Mouse (Mus musculus) hindbrain, embryonic 10.5 days (tissue): ENCODE results near the gene Qsox2. TPM values are rescaled to one million over a fixed set of nuclear protein-coding genes. Genes with fewer than 3 reads are reported as not detected.

Source experiments
- DNase-seq: peaks from one replicate; pipeline ENCODE4 v3.0.0-alpha.2; 2017; ENCODE audit warnings: low spot score
- H3K27ac ChIP-seq: fragments of 300-500 bp; sonication (generic); 2 replicates; pipeline ENCODE4 v1.5.1; 2016; ENCODE audit warnings: mild to moderate bottlenecking, moderate library complexity
- H3K27me3 ChIP-seq: fragments of 300-500 bp; sonication (generic); 2 replicates; pipeline ENCODE4 v1.6.1; 2016; ENCODE audit warnings: mild to moderate bottlenecking; ENCODE audit not compliant: poor library complexity, insufficient read depth, severe bottlenecking
- H3K36me3 ChIP-seq: fragments of 300-500 bp; sonication (generic); 2 replicates; pipeline ENCODE4 v1.6.1; 2016; ENCODE audit warnings: mild to moderate bottlenecking, moderate library complexity
- H3K4me1 ChIP-seq: fragments of 300-500 bp; sonication (generic); replicated peaks from 2 replicates; pipeline ENCODE4 v1.6.1; 2016; ENCODE audit warnings: mild to moderate bottlenecking
- H3K4me3 ChIP-seq: fragments of 300-500 bp; sonication (generic); 2 replicates; pipeline ENCODE4 v1.5.1; 2016; ENCODE audit warnings: mild to moderate bottlenecking, moderate library complexity
- H3K9me3 ChIP-seq: fragments of 300-500 bp; sonication (generic); 2 replicates; pipeline ENCODE4 v1.6.1; 2016; ENCODE audit warnings: mild to moderate bottlenecking, moderate library complexity
- WGBS: fragments of 180-500 bp; shearing (Covaris S2); methylation state at CpG from one replicate; pipeline ENCODE4 v1.1.7; 2016; 5-methylcytosine and 5-hydroxymethylcytosine counted together
- polyA plus RNA-seq: library from polyadenylated mRNA; unstranded; fragments of >200 nt; fragmentation: Nextera tagmentation; extraction: Ambion mirVana; gene quantifications from 2 replicates; pipeline ENCODE4 v1.2.1, GENCODE M21; 2016

Gene Qsox2
- polyA plus RNA-seq, 1 experiment from 2014 or later: 19.1 TPM

GRCm38 (mm10) chr2:26209566-26209965 is 27.8 kb downstream of the Qsox2 start:
- Histone ChIP-seq H3K4me3 (no peak overlapping the region), H3K27ac (no peak overlapping the region), H3K27me3 (peaks cover 43% of the 10 kb centered on the region), H3K9me3 (peaks cover 6% of the 10 kb centered on the region), H3K4me1 (peaks cover 30% of the 10 kb centered on the region), H3K36me3 (peaks cover 53% of the 10 kb centered on the region)
- 83% methylated on average over 3 of the region's 3 CpGs for WGBS
- DNase-seq: no peak

- peak within 1 kb of the TSS; percentile 39 for H3K4me3 ChIP-seq
- WGBS: 5% methylated on average over 19 of the region's 19 CpGs
- H3K27me3 ChIP-seq: peaks cover 56% of the 10 kb centered on the region
- H3K27ac ChIP-seq: peak within 1 kb of the TSS; percentile 35; the same call in 1 of the 2 replicates
- peaks cover 6% of the 10 kb centered on the region for H3K9me3 ChIP-seq
- DNase-seq: peak; percentile 88
- H3K4me1 ChIP-seq: peaks cover 30% of the 10 kb centered on the region
- H3K36me3 ChIP-seq: peaks cover 40% of the 10 kb centered on the region
Measured at GRCm38 (mm10) chr2:26208126-26208789, 29.1 kb downstream of the Qsox2 start, which contains the start of gene Lhx3. Gene Lhx3 (minus strand): TSS chr2:26208289.

- Histone ChIP-seq H3K4me1 (peaks cover 36% of the 10 kb centered on the region), H3K27me3 (peaks cover 63% of the 10 kb centered on the region), H3K27ac (no peak overlapping the region), H3K36me3 (peaks cover 33% of the 10 kb centered on the region), H3K9me3 (peaks cover 6% of the 10 kb centered on the region), H3K4me3 (peak overlapping the region; percentile 39; the same call in 1 of the 2 replicates)
- 8% methylated on average over 9 of the region's 9 CpGs for WGBS
- DNase-seq: peak; percentile 40
Measured at GRCm38 (mm10) chr2:26207559-26207958, 29.8 kb downstream of the Qsox2 start.

DNA sequence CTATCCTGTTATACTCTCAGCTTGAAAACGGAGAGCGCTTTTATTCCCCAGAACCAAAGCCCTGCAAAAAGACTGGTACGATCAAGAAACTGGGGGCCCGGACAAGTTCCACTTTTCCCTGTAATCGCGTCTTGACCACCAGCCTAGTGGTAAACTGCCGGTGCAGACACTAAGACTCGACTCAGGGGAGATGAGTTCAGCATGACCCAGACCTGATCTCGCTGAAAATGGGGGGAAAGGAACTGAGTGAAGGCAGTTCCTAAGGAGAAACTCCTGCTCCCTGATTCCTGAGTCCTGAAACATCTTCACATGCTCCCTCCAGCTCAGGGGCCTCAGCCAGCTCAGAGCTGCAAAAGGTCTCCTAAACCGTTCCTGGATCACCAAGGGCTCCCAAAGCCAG is 31.6 kb downstream of the Qsox2 start:
- H3K27me3 ChIP-seq: peaks cover 81% of the 10 kb centered on the region
- H3K4me1 ChIP-seq: peaks cover 44% of the 10 kb centered on the region
- no peaks in the 10 kb centered on the region for H3K9me3 ChIP-seq
- DNase-seq: no peak
- H3K27ac ChIP-seq: no peak overlapping the region
- H3K36me3 ChIP-seq: peaks cover 15% of the 10 kb centered on the region
- peak overlapping the region; percentile 39 for H3K4me3 ChIP-seq
- 9% methylated on average over 10 of the region's 10 CpGs for WGBS

- Histone ChIP-seq H3K27me3 (peaks cover 87% of the 10 kb centered on the region), H3K27ac (no peak overlapping the region; the same call in 1 of the 2 replicates), H3K36me3 (peaks cover 9% of the 10 kb centered on the region), H3K4me1 (peaks cover 44% of the 10 kb centered on the region), H3K9me3 (no peaks in the 10 kb centered on the region), H3K4me3 (peak overlapping the region; percentile 39; the same call in 1 of the 2 replicates)
- peak; percentile 66 for DNase-seq
- under 1% methylated on average over 16 of the region's 16 CpGs for WGBS
Measured at GRCm38 (mm10) chr2:26205126-26205525, 32.2 kb downstream of the Qsox2 start.

- Histone ChIP-seq H3K4me3 (peak overlapping the region; percentile 39), H3K27me3 (peaks cover 100% of the 10 kb centered on the region), H3K36me3 (no peaks in the 10 kb centered on the region), H3K9me3 (no peaks in the 10 kb centered on the region), H3K4me1 (peaks cover 51% of the 10 kb centered on the region), H3K27ac (peak overlapping the region; percentile 29; the same call in 1 of the 2 replicates)
- WGBS: 1% methylated on average over 36 of the region's 36 CpGs
- peak; percentile 48 for DNase-seq
Measured at GRCm38 (mm10) chr2:26202849-26203475, 34.4 kb downstream of the Qsox2 start.

DNA sequence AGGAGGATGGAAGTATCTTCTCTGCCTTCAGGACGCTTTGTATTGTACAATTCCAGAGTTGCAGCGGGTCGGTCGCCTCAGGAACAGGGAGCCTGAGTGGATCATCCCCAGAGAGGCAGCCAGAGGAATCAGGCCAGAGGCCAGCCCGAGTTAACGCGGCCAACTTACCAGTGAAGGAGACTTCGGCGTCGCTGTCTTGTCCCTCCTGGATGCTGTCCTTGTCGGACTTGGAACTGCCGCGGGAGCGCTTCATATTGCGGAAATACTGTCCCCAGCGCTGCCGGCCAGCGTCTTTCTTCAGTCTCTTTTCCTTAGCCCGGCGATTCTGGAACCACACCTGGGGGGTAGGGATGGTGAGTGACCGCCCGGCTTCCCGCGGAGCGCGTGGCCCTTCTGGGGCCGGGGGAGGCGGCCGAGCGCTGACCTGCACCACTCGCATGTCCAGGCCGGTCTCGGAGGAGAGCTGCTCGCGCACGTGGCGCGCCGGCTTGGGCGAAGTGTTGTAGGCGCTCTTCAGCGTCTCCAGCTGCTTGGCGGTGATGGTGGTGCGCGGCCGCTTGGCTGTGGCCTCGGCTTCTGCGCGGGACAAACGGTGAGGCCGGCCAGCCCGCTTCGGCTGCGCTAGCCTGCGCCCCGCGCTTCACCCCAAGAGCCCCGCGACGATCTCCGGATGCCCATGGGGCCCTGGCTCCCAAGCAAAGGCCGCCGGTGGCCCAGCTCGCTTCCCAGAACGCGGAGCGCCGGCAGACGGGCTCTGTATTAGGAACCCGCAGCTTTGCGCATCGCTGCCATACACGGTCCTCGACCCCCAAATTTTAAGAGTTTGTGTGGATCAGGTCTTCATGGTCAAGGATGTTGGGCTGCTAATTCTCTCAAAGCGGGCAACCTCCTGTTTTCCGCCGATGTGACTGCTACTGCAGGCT is 35.1 kb downstream of the Qsox2 start:
- WGBS: under 1% methylated on average over 77 of the region's 77 CpGs
- Histone ChIP-seq H3K36me3 (no peaks in the 10 kb centered on the region), H3K4me3 (peak overlapping the region; percentile 39), H3K27ac (peak overlapping the region; percentile 29; the same call in 1 of the 2 replicates), H3K9me3 (no peaks in the 10 kb centered on the region), H3K4me1 (peaks cover 50% of the 10 kb centered on the region), H3K27me3 (peaks cover 100% of the 10 kb centered on the region)
- peak; percentile 40 for DNase-seq

- Histone ChIP-seq H3K27me3 (peaks cover 100% of the 10 kb centered on the region), H3K36me3 (no peaks in the 10 kb centered on the region), H3K27ac (no peak overlapping the region), H3K4me1 (peaks cover 51% of the 10 kb centered on the region), H3K4me3 (peak overlapping the region; percentile 7), H3K9me3 (no peaks in the 10 kb centered on the region)
- 1% methylated on average over 10 of the region's 10 CpGs for WGBS
- peak; percentile 50 for DNase-seq
Measured at GRCm38 (mm10) chr2:26198488-26198887, 38.8 kb downstream of the Qsox2 start.

GRCm38 (mm10) chr2:26194552-26195339 is 42.6 kb downstream of the Qsox2 start:
- Histone ChIP-seq H3K4me1 (peaks cover 44% of the 10 kb centered on the region), H3K27me3 (peaks cover 93% of the 10 kb centered on the region), H3K27ac (no peak overlapping the region), H3K36me3 (no peaks in the 10 kb centered on the region), H3K4me3 (no peak overlapping the region), H3K9me3 (no peaks in the 10 kb centered on the region)
- no peak for DNase-seq
- WGBS: 41% methylated on average over 7 of the region's 7 CpGs

DNA sequence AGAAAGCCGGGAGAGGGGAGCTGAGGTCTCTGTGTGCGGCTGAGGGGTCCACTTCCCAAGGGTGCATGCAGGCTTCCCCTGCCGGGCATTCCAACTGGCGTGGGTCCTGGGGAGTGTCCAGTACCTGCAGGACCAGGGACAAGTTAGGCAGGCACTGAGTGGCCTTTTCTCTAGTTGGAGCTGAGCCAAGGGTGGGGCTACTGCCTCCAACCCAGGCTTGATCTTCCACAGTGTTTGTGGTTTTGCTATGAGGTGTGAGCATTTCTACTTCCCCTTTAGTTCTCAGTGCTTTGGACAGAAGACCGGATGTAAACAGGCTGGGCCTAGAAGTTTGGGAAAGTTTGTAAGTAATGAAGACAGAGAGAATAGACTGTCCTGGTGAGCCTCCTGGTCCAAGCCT is 48.8 kb downstream of the Qsox2 start:
- peaks cover 15% of the 10 kb centered on the region; the same call in 1 of the 2 replicates for H3K4me1 ChIP-seq
- whole genome bisulfite sequencing: 79% methylated on average over 5 of the region's 5 CpGs
- H3K36me3 ChIP-seq: no peaks in the 10 kb centered on the region
- no peak for DNase-seq
- no peak overlapping the region for H3K27ac ChIP-seq
- H3K27me3 ChIP-seq: peaks cover 83% of the 10 kb centered on the region
- no peaks in the 10 kb centered on the region for H3K9me3 ChIP-seq
- H3K4me3 ChIP-seq: no peak overlapping the region

- peaks cover 58% of the 10 kb centered on the region for H3K27me3 ChIP-seq
- H3K4me1 ChIP-seq: peaks cover 23% of the 10 kb centered on the region
- 57% methylated on average over 3 of the region's 3 CpGs for WGBS
- DNase-seq: no peak
- H3K9me3 ChIP-seq: no peaks in the 10 kb centered on the region
- no peak overlapping the region for H3K4me3 ChIP-seq
- no peaks in the 10 kb centered on the region for H3K36me3 ChIP-seq
- H3K27ac ChIP-seq: no peak overlapping the region
Measured at GRCm38 (mm10) chr2:26184352-26184751, 53.0 kb downstream of the Qsox2 start.

DNA sequence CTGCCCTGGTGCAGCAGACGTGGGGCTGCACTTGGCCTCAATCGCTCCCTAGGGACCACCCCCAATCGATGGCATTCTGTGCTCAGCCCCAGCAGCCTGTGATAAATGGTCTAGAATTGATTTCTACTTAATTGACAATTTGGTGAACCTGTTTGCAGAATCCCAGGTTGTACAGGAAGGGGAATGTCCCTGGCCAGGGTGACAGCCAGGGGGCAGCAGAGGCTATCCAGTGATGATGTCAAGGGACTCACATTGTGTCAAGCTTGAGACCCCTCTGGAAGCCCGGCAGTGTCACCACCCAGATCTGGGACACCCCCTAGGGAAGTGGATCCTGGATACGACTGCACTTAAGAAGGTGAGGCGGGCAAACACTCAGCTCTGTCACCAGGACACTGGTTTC is 54.7 kb downstream of the Qsox2 start:
- Histone ChIP-seq H3K9me3 (no peaks in the 10 kb centered on the region), H3K36me3 (no peaks in the 10 kb centered on the region), H3K27me3 (peaks cover 50% of the 10 kb centered on the region), H3K4me1 (peaks cover 35% of the 10 kb centered on the region), H3K4me3 (no peak overlapping the region), H3K27ac (0 out of 2 replicates have a peak overlapping the region, but pooled peaks have one; percentile 12)
- DNase-seq: peak; percentile 62
- 16% methylated on average over 6 of the region's 6 CpGs for WGBS
